Mouse (Mus musculus) macrophage (primary cell): Measurements from ENCODE around the gene Gm3336. TPM values are rescaled to one million over a fixed set of nuclear protein-coding genes. Genes with fewer than 3 reads are reported as not detected.

Source experiments
- H3K27ac ChIP-seq: fragments of 350-480 bp; formaldehyde crosslinking; 2 replicates; pipeline ENCODE4 v1.9.0; 2021
- H3K36me3 ChIP-seq: fragments of 350-480 bp; formaldehyde crosslinking; 2 replicates; pipeline ENCODE4 v1.9.0; 2021; ENCODE audit errors: inconsistent target
- H3K4me3 ChIP-seq: fragments of 350-480 bp; formaldehyde crosslinking; 2 replicates; pipeline ENCODE4 v1.9.0; 2021; ENCODE audit errors: inconsistent target
- H3K79me2 ChIP-seq: fragments of 350-480 bp; formaldehyde crosslinking; 2 replicates; pipeline ENCODE4 v1.9.0; 2021; ENCODE audit errors: inconsistent target
- WGBS: methylation state at CpG from one replicate; pipeline ENCODE4 v1.1.7; 2026; ENCODE audit warnings: inconsistent platforms; ENCODE audit not compliant: missing documents; 5-methylcytosine and 5-hydroxymethylcytosine counted together
- polyA plus RNA-seq: library from polyadenylated mRNA; stranded (reverse); fragments of 250-400 nt; gene quantifications from 3 replicates; pipeline ENCODE4 v1.2.4, GENCODE M21; 2018; ENCODE audit warnings: inconsistent platforms

Gm3336 gene
- polyA plus RNA-seq, 1 experiment from 2014 or later: not detected

DNA sequence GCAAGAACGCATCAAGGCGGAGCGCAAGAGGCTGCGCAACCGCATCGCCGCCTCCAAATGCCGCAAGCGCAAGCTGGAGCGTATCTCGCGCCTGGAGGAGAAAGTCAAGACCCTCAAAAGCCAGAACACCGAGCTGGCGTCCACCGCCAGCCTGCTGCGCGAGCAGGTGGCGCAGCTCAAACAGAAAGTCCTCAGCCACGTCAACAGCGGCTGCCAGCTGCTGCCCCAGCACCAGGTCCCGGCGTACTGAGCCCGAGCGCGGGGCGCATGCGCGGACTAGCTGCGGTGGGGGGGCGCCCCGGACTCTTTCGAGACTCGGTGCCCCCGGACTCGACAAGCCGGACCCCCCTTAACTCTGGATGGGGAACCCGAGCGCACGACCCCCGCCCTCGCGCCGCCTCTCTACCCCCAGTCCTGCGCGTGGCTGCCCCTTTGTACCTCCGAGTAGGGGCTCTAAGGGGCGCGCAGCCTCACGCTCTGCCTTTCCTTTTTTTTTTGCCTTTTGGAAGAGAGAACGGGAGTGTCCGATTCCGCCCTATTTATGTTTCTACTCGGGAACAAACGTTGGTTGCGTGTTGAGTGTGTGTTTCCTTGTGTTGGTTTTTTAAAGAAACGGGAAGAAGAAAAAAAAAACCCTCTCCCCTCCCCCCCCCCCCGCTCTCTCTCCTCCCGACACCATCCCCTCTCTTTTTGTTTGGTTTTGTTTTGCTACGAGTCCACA, 18.3 kb upstream of the Gm3336 start:
- H3K79me2 ChIP-seq: no peaks in the 10 kb centered on the region; the same call in 1 of the 2 replicates
- no peaks in the 10 kb centered on the region for H3K36me3 ChIP-seq
- peak overlapping the region; percentile 74 for H3K27ac ChIP-seq
- H3K4me3 ChIP-seq: peak overlapping the region; percentile 45
- WGBS: under 1% methylated on average over 51 of the region's 59 CpGs

DNA sequence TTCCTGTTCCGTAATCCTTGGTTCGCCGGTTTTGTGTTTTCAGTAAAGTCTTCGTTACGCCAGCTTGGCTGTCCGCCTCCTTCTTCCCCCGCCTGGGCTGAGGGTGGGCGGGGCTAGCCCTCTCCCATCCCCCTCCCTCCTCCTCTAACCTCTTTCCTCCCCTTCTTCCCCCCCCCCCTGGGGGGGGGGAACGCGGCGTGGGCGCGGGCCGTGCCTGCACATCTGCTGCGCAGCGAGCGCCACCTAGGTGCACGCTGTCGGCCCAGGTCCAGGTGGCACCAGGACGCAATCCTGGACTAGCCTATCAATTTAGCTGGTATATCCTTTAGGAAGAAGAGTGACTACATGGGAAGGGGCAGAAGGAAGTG, 17.8 kb upstream of the Gm3336 start:
- 1% methylated on average over 12 of the region's 20 CpGs for WGBS
- peak overlapping the region; percentile 45 for H3K4me3 ChIP-seq
- H3K27ac ChIP-seq: peak overlapping the region; percentile 74
- no peaks in the 10 kb centered on the region; the same call in 1 of the 2 replicates for H3K79me2 ChIP-seq
- no peaks in the 10 kb centered on the region for H3K36me3 ChIP-seq

DNA sequence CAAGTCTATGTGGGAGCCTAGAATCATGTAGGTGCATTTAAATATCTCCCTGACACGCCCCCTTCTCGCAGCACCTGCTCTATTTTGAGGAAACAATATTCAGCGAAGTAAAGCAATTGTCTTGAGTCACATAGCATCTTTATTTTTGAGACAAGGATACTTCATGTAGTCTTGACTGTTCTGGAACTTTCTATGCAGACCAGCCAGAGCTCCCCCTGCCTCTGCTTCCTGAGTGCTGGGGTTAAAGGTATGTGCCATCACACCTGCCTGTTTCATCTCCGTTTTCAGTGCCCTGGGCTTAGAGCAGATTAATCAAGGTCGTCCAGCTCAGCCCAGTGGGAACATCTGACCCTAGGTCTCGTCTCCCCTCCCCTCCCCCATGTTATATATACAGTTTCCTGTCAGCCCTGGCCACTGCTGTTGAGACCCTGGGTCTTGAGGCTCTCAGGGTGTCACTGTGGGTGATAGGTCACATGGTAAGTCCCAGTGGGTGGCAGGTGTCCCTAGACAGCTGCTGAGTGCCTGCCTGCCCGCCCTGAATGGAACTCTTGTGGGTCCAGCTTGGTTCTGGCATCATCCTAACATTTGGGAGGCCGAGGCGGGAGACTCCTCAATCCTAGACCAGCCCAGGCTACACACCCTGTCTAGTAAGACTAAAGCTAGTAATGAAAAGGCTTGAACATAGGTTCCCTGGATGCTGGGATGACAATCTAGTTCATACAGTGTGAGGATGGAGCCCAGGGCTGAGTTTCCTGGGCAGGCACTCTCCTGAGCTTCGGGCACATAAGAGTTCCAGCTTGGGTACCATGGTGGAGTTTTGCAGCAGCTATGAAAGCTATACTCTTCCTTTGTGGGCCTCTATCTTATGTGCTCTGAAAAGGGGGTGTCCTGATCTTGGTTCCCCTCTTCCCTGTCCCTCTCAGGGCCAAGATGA, 17.0 kb upstream of the Gm3336 start:
- Histone ChIP-seq H3K36me3 (no peaks in the 10 kb centered on the region), H3K27ac (no peak overlapping the region), H3K79me2 (no peaks in the 10 kb centered on the region; the same call in 1 of the 2 replicates), H3K4me3 (peak overlapping the region; percentile 10; the same call in 1 of the 2 replicates)
- WGBS: 64% methylated on average over 10 of the region's 10 CpGs

DNA sequence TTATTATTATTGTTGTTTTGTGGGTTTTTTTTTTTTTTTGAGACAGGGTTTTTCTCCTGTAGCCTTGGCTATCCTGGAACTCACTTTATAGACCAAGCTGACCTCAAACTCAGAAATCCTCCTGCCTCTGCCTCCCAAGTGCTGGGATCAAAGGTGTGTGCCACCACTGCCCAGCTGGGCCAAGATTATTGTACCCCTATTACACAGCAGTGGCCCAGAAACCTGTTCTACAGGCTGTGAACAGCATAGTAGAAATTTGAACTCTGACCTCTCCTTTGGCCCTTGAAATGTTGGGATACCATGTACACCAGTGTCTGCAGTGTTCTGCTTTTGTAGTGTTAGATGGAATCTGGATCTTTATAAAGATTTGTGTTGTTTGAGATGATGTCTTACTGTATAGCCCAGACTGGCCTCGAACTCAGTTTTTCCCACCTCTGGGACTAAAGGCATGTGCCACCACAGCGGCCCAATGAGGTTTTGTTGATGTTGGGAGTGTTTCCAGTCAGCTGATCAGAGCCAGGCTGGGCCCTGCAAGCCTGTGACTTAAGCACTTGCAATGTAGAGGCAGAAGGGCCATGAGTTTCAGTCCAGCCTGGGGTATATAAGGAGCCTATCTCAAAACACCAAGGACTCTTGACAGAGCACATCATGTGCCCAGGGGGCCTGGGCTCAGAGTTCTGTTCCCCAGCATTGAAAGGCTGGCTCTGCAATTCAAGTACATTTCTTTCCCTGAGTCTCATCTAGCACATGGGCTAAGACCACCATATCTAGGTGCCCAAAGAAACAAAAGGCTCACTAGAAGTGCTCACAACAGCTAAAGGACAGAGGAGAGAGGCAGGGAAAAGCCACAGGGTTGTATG, 16.1 kb upstream of the Gm3336 start:
- WGBS: 94% methylated on average over 2 of the region's 2 CpGs
- Histone ChIP-seq H3K36me3 (no peaks in the 10 kb centered on the region), H3K27ac (no peak overlapping the region), H3K4me3 (no peak overlapping the region), H3K79me2 (no peaks in the 10 kb centered on the region; the same call in 1 of the 2 replicates)

DNA sequence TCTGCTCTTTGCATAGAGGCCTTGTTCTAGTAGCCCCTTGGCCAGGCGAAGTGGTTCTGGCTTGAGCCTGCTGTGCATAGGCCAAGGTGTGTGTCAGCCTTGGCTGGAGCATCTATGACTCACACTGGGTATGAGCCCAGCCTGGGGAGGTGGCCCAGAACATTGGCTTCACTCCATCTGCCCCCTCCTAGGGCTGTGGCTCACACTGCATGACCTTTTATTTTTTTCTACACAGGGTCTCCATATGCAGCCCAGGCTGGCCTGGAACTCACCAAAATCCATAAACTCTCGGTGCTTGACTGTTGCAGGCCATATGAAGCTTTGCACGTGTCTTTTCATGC, 15.5 kb upstream of the Gm3336 start:
- Histone ChIP-seq H3K27ac (no peak overlapping the region), H3K4me3 (no peak overlapping the region), H3K36me3 (no peaks in the 10 kb centered on the region), H3K79me2 (no peaks in the 10 kb centered on the region; the same call in 1 of the 2 replicates)
- WGBS: 93% methylated on average over 3 of the region's 3 CpGs

DNA sequence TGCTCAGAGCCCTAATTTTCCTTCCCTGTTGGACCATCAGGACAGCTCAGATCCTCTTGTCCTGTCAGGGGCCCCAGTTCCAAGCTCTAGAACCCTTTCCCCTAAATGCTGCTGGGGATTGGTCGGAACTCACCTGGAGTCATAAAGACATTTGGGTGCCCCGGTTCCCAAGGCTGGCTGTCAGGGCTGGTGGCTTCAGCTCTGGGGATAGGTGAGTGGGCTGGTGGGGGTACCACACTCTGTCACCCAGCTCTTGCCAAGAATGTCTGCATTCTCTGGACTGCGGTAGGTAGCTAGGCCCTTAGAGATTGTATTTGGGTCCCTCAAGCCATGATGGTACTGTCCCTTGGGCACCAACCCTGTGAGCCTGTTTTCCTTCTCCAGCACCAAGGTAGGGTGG, 15.1 kb upstream of the Gm3336 start, which contains the start of gene Iqcn:
TSS of gene Iqcn (plus strand) at position 171 of the 400 bp plus-strand sequence.
- Histone ChIP-seq H3K36me3 (no peaks in the 10 kb centered on the region), H3K4me3 (no peak within 1 kb of the TSS), H3K27ac (no peak within 1 kb of the TSS), H3K79me2 (no peaks in the 10 kb centered on the region; the same call in 1 of the 2 replicates)
- WGBS: 95% methylated on average over 3 of the region's 3 CpGs

DNA sequence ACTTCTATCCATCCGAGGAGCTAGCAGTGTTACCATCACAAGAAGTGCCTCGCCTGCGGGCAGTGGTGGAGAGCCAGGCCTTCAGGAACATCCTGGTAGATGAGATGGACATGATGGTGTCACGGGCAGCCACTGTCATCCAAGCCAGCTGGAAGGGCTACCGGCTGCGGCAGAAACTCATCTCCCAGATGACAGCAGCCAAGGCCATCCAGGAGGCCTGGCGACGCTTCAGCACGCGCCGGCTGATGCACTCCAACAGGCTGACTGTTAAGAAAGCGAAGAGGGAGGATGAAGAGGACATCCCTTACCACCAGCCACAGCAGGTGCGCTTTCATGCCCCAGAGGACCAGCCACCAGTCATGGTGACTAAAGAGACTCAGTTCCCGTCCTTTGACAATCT, 10.1 kb upstream of the Gm3336 start:
- Histone ChIP-seq H3K27ac (no peak overlapping the region), H3K4me3 (no peak overlapping the region), H3K36me3 (no peaks in the 10 kb centered on the region), H3K79me2 (no peaks in the 10 kb centered on the region)
- WGBS: 92% methylated on average over 14 of the region's 14 CpGs

DNA sequence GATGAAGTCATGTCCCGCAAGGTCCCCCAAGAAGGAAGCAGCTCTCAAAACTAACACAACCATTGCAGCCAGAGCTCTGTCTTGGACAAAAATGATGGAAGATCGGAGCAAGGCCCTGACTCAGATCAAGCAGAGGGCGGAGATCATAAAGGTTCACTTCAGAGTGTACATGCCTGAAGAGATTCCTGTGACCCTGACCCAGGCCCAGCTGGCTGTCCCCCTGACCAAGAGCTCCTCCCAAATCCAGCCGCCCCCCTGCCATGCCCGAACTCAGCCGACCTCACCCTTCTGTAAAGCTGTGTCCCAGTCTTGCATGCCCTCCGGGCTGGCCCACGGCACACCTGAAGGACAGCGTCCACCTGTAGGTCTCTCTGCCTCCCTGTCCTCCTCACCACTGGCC, 8.5 kb upstream of the Gm3336 start:
- no peak overlapping the region for H3K4me3 ChIP-seq
- WGBS: 96% methylated on average over 9 of the region's 9 CpGs
- no peaks in the 10 kb centered on the region for H3K36me3 ChIP-seq
- H3K79me2 ChIP-seq: no peaks in the 10 kb centered on the region
- H3K27ac ChIP-seq: no peak overlapping the region

DNA sequence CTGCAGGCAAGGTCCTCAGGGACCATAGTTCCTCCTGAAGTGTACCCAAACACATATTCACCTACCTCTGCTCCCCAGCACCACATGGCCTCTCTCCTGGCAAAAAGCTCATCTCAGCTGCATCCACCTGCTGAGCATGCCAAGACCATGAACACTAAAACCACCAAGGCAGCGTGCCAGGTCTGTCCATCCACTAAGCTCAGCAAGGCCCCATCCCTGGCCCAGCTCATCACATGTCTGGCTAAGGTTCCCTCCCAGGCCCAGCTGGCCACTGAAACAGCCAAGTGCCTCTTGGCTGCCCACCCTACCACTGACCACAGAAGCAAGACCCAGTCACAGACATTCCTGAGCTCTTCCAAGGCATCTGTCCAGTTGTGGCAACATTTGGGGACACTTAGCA, 8.0 kb upstream of the Gm3336 start:
- no peaks in the 10 kb centered on the region for H3K36me3 ChIP-seq
- H3K79me2 ChIP-seq: no peaks in the 10 kb centered on the region
- WGBS: 94% methylated on average over 1 of the region's 1 CpGs
- H3K27ac ChIP-seq: no peak overlapping the region
- H3K4me3 ChIP-seq: no peak overlapping the region

DNA sequence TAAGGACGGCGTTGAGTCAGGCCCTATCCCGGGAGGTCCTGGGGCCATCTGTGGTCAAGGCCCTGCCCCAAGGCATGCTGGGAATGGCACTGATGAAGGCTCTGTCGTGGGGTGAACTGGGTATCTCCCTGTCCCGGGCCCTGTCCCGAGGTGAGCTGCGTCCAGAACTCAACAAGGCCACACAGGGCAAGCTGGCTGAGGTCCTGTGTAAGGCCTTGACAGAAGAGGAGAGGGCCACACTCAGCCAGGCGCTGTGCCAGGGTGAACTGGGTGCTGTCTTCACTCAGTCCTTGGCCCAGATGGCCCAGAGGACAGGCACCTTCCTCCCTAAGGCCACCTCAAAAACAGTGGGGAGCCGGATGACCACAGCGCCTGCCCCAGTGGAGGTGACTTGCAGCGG, 7.3 kb upstream of the Gm3336 start:
- Histone ChIP-seq H3K79me2 (no peaks in the 10 kb centered on the region), H3K4me3 (no peak overlapping the region), H3K36me3 (no peaks in the 10 kb centered on the region), H3K27ac (no peak overlapping the region)
- WGBS: 88% methylated on average over 11 of the region's 11 CpGs

DNA sequence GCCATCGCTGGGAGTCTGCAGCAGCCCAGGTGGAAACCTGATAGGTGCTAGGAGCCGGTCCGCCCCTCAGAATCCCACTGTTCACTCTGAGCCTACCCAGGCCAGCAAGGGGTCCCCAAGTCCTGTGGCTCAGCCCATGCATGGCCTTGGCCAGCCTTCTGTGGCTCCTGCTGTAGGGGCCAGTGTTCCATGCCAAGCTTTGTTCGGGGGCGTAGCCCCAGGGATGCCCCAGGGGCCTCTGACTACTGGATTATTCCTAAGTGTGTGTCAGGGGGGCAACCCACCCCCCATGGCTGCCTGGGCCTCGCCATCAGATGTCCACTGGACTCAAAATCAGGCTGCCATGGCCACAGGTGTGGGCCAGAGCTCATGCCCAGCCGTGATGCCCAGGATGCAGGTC, 4.4 kb upstream of the Gm3336 start:
- 90% methylated on average over 7 of the region's 7 CpGs for WGBS
- Histone ChIP-seq H3K36me3 (no peaks in the 10 kb centered on the region), H3K79me2 (no peaks in the 10 kb centered on the region), H3K4me3 (no peak overlapping the region), H3K27ac (no peak overlapping the region)

DNA sequence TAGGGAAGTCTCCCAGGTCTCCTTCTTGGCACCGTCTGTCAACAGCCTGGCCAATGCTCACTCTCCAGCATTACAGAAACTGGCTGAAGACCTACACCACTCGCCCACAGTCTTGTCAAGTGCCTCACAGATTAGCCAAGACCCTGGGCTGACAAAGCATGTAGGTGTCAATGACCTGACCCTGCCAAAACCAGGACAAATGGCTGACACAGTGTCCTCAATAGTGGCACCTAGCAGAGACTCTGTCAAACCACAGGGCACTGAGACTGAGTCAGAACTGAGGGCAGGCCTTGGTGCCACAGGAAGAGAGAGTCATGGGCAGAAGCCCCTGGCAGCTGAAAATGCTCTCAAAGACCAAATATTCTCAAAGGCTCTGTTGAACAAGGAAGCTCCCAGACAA, 3.3 kb upstream of the Gm3336 start:
- H3K36me3 ChIP-seq: no peaks in the 10 kb centered on the region
- 71% methylated on average over 2 of the region's 2 CpGs for WGBS
- no peak overlapping the region for H3K4me3 ChIP-seq
- H3K27ac ChIP-seq: no peak overlapping the region
- H3K79me2 ChIP-seq: no peaks in the 10 kb centered on the region

DNA sequence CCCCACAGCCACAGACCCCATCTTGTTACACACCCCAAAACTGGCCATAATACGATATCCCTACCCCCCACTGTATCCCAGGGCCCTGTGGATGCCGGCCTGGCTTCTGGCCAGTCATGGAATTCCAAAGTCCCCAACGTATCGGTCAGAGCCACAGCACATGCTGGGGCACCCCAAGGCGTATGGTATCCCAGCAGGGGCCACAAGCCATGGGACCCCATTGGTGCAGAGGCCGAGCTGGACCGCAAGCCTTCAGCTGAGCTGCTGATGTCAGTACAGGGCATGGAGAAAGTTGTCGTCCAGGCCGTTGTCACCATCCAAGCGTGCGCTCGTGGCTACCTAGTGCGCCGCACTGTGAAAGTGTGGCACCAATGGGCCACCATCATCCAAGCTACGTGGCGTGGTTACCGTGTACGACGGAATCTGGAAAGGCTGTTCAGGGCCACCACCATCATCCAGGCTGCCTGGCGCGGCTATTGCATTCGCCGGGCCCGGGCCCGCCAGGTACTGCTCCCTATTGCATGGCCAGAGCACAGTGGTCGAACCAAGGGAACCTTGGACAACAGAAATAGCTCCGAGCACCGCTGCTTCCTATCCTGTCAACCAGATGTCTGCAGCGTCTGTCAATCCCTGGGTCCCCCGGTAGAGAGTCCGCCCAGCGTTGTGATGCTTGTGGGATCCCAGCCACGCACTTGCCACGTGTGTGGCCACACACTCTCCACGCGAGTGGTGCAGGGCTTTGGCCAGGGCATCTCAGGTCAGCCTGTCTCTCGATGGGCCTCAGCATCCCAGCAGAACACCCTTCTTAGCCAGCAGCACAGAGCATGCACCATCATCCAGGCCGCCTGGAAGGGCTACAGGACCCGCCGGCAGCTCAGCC, 1.6 kb upstream of the Gm3336 start:
- H3K36me3 ChIP-seq: no peaks in the 10 kb centered on the region
- H3K27ac ChIP-seq: no peak overlapping the region
- H3K4me3 ChIP-seq: no peak overlapping the region
- WGBS: 91% methylated on average over 38 of the region's 40 CpGs
- no peaks in the 10 kb centered on the region for H3K79me2 ChIP-seq
